Mouse (Mus musculus) brown adipose tissue, adult 24 weeks (tissue): ENCODE measurements around the gene Nrip1. TPM values are rescaled to one million over a fixed set of nuclear protein-coding genes. Genes with fewer than 3 reads are reported as not detected.

ENCODE experiments used
- H3K27ac ChIP-seq: fragments of 200-500 bp; replicated peaks from 2 replicates; pipeline ENCODE4 v1.5.1; 2012; ENCODE audit warnings: low read depth, mild to moderate bottlenecking, low read length
- H3K4me1 ChIP-seq: fragments of 200-500 bp; 2 replicates; pipeline ENCODE4 v1.6.1; 2012; ENCODE audit warnings: low read length, mixed read lengths; ENCODE audit not compliant: control insufficient read depth, insufficient read depth, insufficient read length
- H3K4me3 ChIP-seq: fragments of 200-500 bp; 2 replicates; pipeline ENCODE4 v1.5.1; 2012; ENCODE audit warnings: low read depth, mild to moderate bottlenecking, low read length, moderate library complexity; ENCODE audit not compliant: insufficient read depth
- polyA plus RNA-seq: library from polyadenylated mRNA; stranded (reverse); fragments of >200 nt; gene quantifications from 2 replicates; pipeline ENCODE4 v1.2.4, GENCODE M21; 2012; ENCODE audit not compliant: missing spikeins, insufficient read depth, insufficient read length

Nrip1 gene
- polyA plus RNA-seq, 1 experiment = 9.4 TPM

- Histone ChIP-seq H3K4me1 (no peaks in the 10 kb centered on the region), H3K27ac (no peak overlapping the region), H3K4me3 (no peak overlapping the region)
These were observed 107.8 kb downstream of the Nrip1 start for GRCm38 (mm10) chr16:76265874-76266273.

GRCm38 (mm10) chr16:76265301-76265700, 108.3 kb downstream of the Nrip1 start:
- H3K4me1 ChIP-seq = no peaks in the 10 kb centered on the region
- no peak overlapping the region for H3K4me3 ChIP-seq
- no peak overlapping the region for H3K27ac ChIP-seq

DNA sequence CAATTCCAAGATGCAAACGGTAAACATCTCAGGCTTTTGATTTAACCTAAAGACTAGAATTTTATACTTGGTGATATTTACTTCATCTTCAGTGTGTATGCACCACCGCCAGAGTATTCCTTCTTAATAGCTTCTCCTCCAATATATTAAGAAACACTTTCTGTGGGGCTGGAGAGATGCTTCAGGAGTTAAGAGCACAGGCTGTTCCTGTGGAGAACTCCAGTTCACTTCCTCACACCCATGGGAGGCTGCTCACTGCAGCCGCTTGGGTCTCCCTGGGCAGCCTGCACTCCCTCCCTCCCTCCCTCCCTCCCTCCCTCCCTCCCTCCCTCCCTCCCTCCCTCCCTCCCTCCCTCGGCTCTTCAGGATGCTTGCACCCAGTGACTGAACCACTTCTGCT, 110.2 kb downstream of the Nrip1 start:
- Histone ChIP-seq H3K4me3 (no peak overlapping the region), H3K4me1 (no peaks in the 10 kb centered on the region), H3K27ac (no peak overlapping the region)

GRCm38 (mm10) chr16:76260296-76260695, 113.3 kb downstream of the Nrip1 start:
- no peak overlapping the region for H3K4me3 ChIP-seq
- H3K4me1 ChIP-seq = no peaks in the 10 kb centered on the region
- H3K27ac ChIP-seq = no peak overlapping the region

DNA sequence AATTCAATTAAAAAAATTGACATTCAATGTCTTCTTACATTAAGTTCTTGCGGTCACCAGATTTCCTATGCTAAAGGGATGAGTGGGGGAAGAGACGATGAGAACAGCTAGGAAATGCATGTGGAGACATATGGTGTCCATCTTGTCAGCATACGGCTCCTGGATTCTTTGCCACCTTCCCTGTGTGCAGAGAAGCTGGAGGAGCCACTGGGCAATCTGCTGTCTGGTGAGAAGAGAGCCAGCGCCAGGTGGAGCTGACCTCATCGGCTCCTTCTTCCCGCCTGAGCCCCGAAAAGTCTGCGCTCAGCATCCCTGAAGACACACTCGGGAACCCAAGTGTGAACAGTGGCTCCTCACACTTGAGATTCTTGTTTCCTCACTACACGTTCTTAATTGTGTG, 121.8 kb downstream of the Nrip1 start:
- Histone ChIP-seq H3K4me3 (no peak overlapping the region), H3K27ac (no peak overlapping the region), H3K4me1 (no peaks in the 10 kb centered on the region)

- Histone ChIP-seq H3K4me1 (no peaks in the 10 kb centered on the region), H3K4me3 (no peak overlapping the region), H3K27ac (no peak overlapping the region)
These were observed 124.1 kb downstream of the Nrip1 start for GRCm38 (mm10) chr16:76249345-76250091.

GRCm38 (mm10) chr16:76242850-76243249, 130.8 kb downstream of the Nrip1 start:
- Histone ChIP-seq H3K4me3 (no peak overlapping the region), H3K4me1 (no peaks in the 10 kb centered on the region), H3K27ac (no peak overlapping the region)

DNA sequence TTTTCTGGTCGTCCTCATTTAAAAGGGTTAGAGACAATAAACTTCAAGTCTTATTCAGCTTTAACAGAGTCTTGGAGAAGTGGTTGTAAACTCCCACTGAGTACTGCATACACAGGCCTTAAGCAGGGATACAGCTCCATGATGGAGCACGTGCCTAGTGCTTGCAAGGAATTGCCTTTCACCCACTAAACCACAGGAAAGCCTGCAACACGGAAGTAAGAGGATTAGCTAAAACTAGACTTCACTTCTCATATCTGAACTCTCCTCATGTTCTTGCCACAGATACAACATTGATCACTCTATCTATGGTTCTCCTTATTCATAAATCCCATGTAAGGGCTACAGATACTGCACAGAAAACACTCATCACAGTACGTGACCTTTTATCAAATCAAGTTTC, 132.4 kb downstream of the Nrip1 start:
- Histone ChIP-seq H3K4me3 (no peak overlapping the region), H3K4me1 (no peaks in the 10 kb centered on the region), H3K27ac (no peak overlapping the region)

DNA sequence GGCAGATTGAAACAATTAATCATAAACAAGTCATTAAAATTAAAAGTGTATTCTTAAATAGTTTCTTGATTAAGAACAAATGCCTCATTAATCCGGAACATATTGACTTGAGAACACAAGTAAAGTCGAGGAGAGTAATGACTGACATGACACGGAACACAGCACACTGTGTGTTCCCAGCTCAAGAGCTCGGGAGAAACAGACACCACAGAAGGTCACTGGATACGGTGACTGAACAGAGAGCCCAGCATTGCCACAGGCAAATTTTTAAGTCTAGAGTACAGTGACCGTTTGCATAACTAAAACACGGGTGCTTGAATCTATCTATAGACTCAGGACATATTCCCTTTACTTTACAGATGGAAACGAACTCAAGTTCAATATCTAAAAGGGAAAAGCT, 134.3 kb downstream of the Nrip1 start:
- Histone ChIP-seq H3K4me3 (no peak overlapping the region), H3K27ac (no peak overlapping the region)

GRCm38 (mm10) chr16:76238784-76239183, 134.8 kb downstream of the Nrip1 start:
- Histone ChIP-seq H3K27ac (no peak overlapping the region), H3K4me3 (no peak overlapping the region), H3K4me1 (no peaks in the 10 kb centered on the region)

More for the DNA sequence above, 134.3 kb downstream of the Nrip1 start:
- H3K4me1 ChIP-seq = no peaks in the 10 kb centered on the region
